Mouse (Mus musculus) spleen, adult 2 months (tissue): ENCODE data around the gene Tpgs1. TPM values are rescaled to one million over a fixed set of nuclear protein-coding genes. Genes with fewer than 3 reads are reported as not detected.

ENCODE experiments used
- DNase-seq, 2 experiments: peaks; one replicate each; pipeline versions ENCODE4 v3.0.0 to v3.0.0-alpha.2; 2012 to 2021; ENCODE audit warnings: low spot score in 2 of 2, low read depth in 1 of 2
- H3K27ac ChIP-seq: fragments of 200-500 bp; 2 replicates; pipeline ENCODE4 v1.5.1; 2012; ENCODE audit warnings: low read length, inconsistent platforms; ENCODE audit not compliant: insufficient read depth
- H3K27me3 ChIP-seq: fragments of 200-500 bp; 2 replicates; pipeline ENCODE4 v1.6.1; 2012; ENCODE audit warnings: mild to moderate bottlenecking, moderate library complexity, low read length, inconsistent platforms; ENCODE audit not compliant: control insufficient read depth, insufficient read depth
- H3K36me3 ChIP-seq: fragments of 200-500 bp; 2 replicates; pipeline ENCODE4 v1.6.1; 2012; ENCODE audit warnings: mild to moderate bottlenecking, low read length, inconsistent platforms; ENCODE audit not compliant: control insufficient read depth, insufficient read depth
- H3K4me1 ChIP-seq: fragments of 200-500 bp; 2 replicates; pipeline ENCODE4 v1.6.1; 2011; ENCODE audit warnings: inconsistent platforms; ENCODE audit not compliant: control insufficient read depth, insufficient read depth, insufficient read length
- H3K4me3 ChIP-seq: fragments of 200-500 bp; 2 replicates; pipeline ENCODE4 v1.5.1; 2011; ENCODE audit warnings: mild to moderate bottlenecking, inconsistent platforms; ENCODE audit not compliant: insufficient read depth, insufficient read length; ENCODE audit errors: extremely low read depth
- CTCF ChIP-seq: fragments of 200-500 bp; IDR thresholded peaks from 2 replicates; pipeline ENCODE4 v1.5.1; 2011; ENCODE audit warnings: mild to moderate bottlenecking, inconsistent platforms; ENCODE audit not compliant: insufficient read depth, insufficient read length, insufficient replicate concordance; ENCODE audit errors: extremely low read depth
- POLR2A ChIP-seq: fragments of 200-500 bp; IDR thresholded peaks from 2 replicates; pipeline ENCODE4 v1.6.1; 2011; ENCODE audit warnings: low read depth, low read length, inconsistent platforms
- WGBS: fragments of 180-500 bp; shearing (Covaris S2); methylation state at CpG from one replicate; pipeline ENCODE4 v1.1.7; 2018; 5-methylcytosine and 5-hydroxymethylcytosine counted together
- polyA plus RNA-seq: library from polyadenylated mRNA; depleted of rRNA; stranded (reverse); fragments of >200 nt; gene quantifications from 2 replicates; pipeline ENCODE4 v1.2.3, GENCODE M21; 2012

Gene Tpgs1
- polyA plus RNA-seq, 1 experiment, result 47.9 TPM

- TF ChIP-seq POLR2A, result no peak
- Histone ChIP-seq H3K27me3 (no peaks in the 10 kb centered on the region), H3K4me3 (no peak overlapping the region), H3K4me1 (no peaks in the 10 kb centered on the region), H3K27ac (no peak overlapping the region), H3K36me3 (no peaks in the 10 kb centered on the region)
- DNase-seq, result no peak
- 58% methylated on average over 1 of the region's 1 CpGs for WGBS
Measured at GRCm38 (mm10) chr10:79654946-79655395, 14.2 kb upstream of the Tpgs1 start.

- no peak for TF ChIP-seq CTCF
- no peak for TF ChIP-seq POLR2A
- H3K4me1 ChIP-seq, result no peaks in the 10 kb centered on the region
- H3K27me3 ChIP-seq, result no peaks in the 10 kb centered on the region
- DNase-seq, result no peak
- no peak overlapping the region for H3K4me3 ChIP-seq
- H3K36me3 ChIP-seq, result no peaks in the 10 kb centered on the region
- 37% methylated on average over 4 of the region's 4 CpGs for WGBS
- H3K27ac ChIP-seq, result no peak overlapping the region
Measured at GRCm38 (mm10) chr10:79658829-79659228, 10.3 kb upstream of the Tpgs1 start.

GRCm38 (mm10) chr10:79660298-79660697, 8.9 kb upstream of the Tpgs1 start:
- no peaks in the 10 kb centered on the region for H3K4me1 ChIP-seq
- no peak overlapping the region for H3K4me3 ChIP-seq
- no peaks in the 10 kb centered on the region for H3K36me3 ChIP-seq
- DNase-seq, result no peak
- no peak overlapping the region for H3K27ac ChIP-seq
- 86% methylated on average over 2 of the region's 2 CpGs for WGBS
- no peak for TF ChIP-seq POLR2A
- no peak for TF ChIP-seq CTCF
- H3K27me3 ChIP-seq, result no peaks in the 10 kb centered on the region

- TF ChIP-seq POLR2A, result no peak
- TF ChIP-seq CTCF, result no peak
Measured at GRCm38 (mm10) chr10:79661861-79662260, 7.3 kb upstream of the Tpgs1 start.

GRCm38 (mm10) chr10:79664131-79664665, 5.0 kb upstream of the Tpgs1 start, which contains the start of gene Madcam1:
Madcam1 (plus strand) TSS chr10:79664559.
- no peaks in the 10 kb centered on the region for H3K27me3 ChIP-seq
- no peaks in the 10 kb centered on the region for H3K4me1 ChIP-seq
- H3K4me3 ChIP-seq, result no peak within 1 kb of the TSS
- TF ChIP-seq CTCF (peak; percentile 89), POLR2A (no peak)
- H3K36me3 ChIP-seq, result no peaks in the 10 kb centered on the region
- peak in 1 of 2 experiments; percentile 67 for DNase-seq
- WGBS, result 22% methylated on average over 13 of the region's 13 CpGs
- no peak within 1 kb of the TSS for H3K27ac ChIP-seq

More at GRCm38 (mm10) chr10:79661861-79662260, 7.3 kb upstream of the Tpgs1 start:
- WGBS, result 55% methylated on average over 3 of the region's 3 CpGs
- Histone ChIP-seq H3K4me1 (no peaks in the 10 kb centered on the region), H3K27me3 (no peaks in the 10 kb centered on the region), H3K4me3 (no peak overlapping the region), H3K36me3 (no peaks in the 10 kb centered on the region), H3K27ac (no peak overlapping the region)
- DNase-seq, result no peak

- no peak overlapping the region for H3K27ac ChIP-seq
- 87% methylated on average over 8 of the region's 8 CpGs for WGBS
Measured at GRCm38 (mm10) chr10:79665051-79665450, 4.1 kb upstream of the Tpgs1 start.

GRCm38 (mm10) chr10:79666493-79666892, 2.7 kb upstream of the Tpgs1 start:
- no peaks in the 10 kb centered on the region for H3K27me3 ChIP-seq
- H3K27ac ChIP-seq, result no peak overlapping the region
- H3K4me1 ChIP-seq, result peaks cover 8% of the 10 kb centered on the region; the same call in 1 of the 2 replicates
- TF ChIP-seq POLR2A, result no peak
- TF ChIP-seq CTCF, result no peak
- no peak overlapping the region for H3K4me3 ChIP-seq
- no peaks in the 10 kb centered on the region for H3K36me3 ChIP-seq
- 78% methylated on average over 9 of the region's 9 CpGs for WGBS
- no peak for DNase-seq

More at GRCm38 (mm10) chr10:79665051-79665450, 4.1 kb upstream of the Tpgs1 start:
- H3K4me1 ChIP-seq, result peaks cover 2% of the 10 kb centered on the region; the same call in 1 of the 2 replicates
- H3K4me3 ChIP-seq, result no peak overlapping the region
- no peaks in the 10 kb centered on the region for H3K36me3 ChIP-seq
- no peak for DNase-seq
- TF ChIP-seq POLR2A, result no peak
- TF ChIP-seq CTCF, result no peak
- H3K27me3 ChIP-seq, result no peaks in the 10 kb centered on the region
